In genomic region chr5:146241202-146241601, GRCm38 (mm10) we compare ENCODE assay signal across 19 mouse cellular contexts. TPM values are rescaled to one million over a fixed set of nuclear protein-coding genes. Genes with fewer than 3 reads are reported as not detected.
"Had no signal": no experiment of that assay in that cellular context is flagged by ENCODE, and none has a peak within 500 bp of the region (broad histone marks: within the 10 kb centered on the region; RNA-seq: fewer than 3 reads in every experiment).

No protein-coding gene starts in this region.

- H3K27me3 ChIP-seq: neural tube, embryonic 15.5 days had no signal

- H3K27ac ChIP-seq: left cerebral cortex, adult 2 months; limb, embryonic 10.5 days; liver, embryonic 14.5 days; midbrain, embryonic 10.5 days; neural tube, embryonic 15.5 days had no signal

- DNase-seq: lung, adult 2 months; lung, postnatal 36 days; midbrain, embryonic 14.5 days; right cerebral cortex, adult 18-20 months; right cerebral cortex, postnatal 25 days; thymus, postnatal 4 days had no signal

- ATAC-seq: inflammation-experienced regulatory T-cells, adult 6 months; intestine, postnatal 0 days; lung, postnatal 0 days had no signal

- H3K4me1 ChIP-seq: limb, embryonic 10.5 days; midbrain, embryonic 10.5 days had no signal

- H3K9ac ChIP-seq: liver, embryonic 14.5 days; neural tube, embryonic 15.5 days had no signal

- H3K4me3 ChIP-seq: left cerebral cortex, adult 2 months; limb, embryonic 10.5 days; midbrain, embryonic 10.5 days; myocyte; neural tube, embryonic 15.5 days had no signal

- H3K4me2 ChIP-seq: neural tube, embryonic 15.5 days had no signal

- H3K9me3 ChIP-seq: limb, embryonic 10.5 days; midbrain, embryonic 10.5 days; neural tube, embryonic 15.5 days had no signal

- H3K36me3 ChIP-seq: neural tube, embryonic 15.5 days had no signal

RNA-seq across cellular contexts. Expression of gene 1700001J03Rik, which starts 56.1 kb away (rescaled TPM):
- total RNA-seq: megakaryocyte, adult 5-6 weeks had no signal
- polyA plus RNA-seq: intestine, postnatal 0 days; limb, embryonic 10.5 days; midbrain, embryonic 10.5 days; midbrain, embryonic 14.5 days; myocyte; neural tube, embryonic 11.5 days; neural tube, embryonic 15.5 days; stomach, embryonic 16.5 days; thymus, postnatal 0 days had no signal
